Mouse (Mus musculus) adrenal gland, postnatal 14 days (tissue): ENCODE results near the gene Wdr81. TPM values are rescaled to one million over a fixed set of nuclear protein-coding genes. Genes with fewer than 3 reads are reported as not detected.

Source experiments
- DNase-seq: peaks from one replicate; pipeline ENCODE4 v3.0.0; 2021; ENCODE audit warnings: mixed read lengths
- microRNA-seq, 2 experiments: library from miRNA; unstranded; fragments of <30 nt; microRNA quantifications; one replicate each; pipeline ENCODE4 v1.2.0; 2021
- total RNA-seq: library from RNA; stranded (reverse); gene quantifications from 2 replicates; pipeline ENCODE4 v1.2.3, GENCODE M21; 2021

Gene Wdr81
- total RNA-seq, 1 experiment from 2014 or later = 16.5 TPM

DNA sequence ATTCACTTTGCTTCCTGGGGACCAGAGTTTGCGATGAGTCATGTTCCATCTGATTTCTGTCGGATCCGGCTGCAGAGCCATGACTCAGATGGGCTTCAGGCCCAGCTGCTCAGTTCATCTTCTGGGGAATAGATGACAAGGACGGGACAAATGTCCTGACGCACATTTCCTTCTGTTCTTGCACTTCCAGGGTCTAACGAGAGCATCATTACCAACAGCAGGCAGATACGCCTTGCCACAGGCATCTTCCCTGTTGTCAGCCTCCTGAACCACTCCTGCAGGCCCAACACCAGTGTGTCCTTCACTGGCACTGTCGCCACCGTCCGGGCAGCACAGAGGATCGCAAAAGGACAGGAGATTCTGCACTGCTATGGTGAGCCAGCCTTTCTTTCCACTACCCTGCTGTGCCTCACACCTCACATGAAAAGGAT lies 55.1 kb downstream of the Wdr81 start:
- DNase-seq = peak; percentile 78

- DNase-seq = no peak
Measured at GRCm38 (mm10) chr11:75397452-75397851, 57.1 kb downstream of the Wdr81 start.

DNA sequence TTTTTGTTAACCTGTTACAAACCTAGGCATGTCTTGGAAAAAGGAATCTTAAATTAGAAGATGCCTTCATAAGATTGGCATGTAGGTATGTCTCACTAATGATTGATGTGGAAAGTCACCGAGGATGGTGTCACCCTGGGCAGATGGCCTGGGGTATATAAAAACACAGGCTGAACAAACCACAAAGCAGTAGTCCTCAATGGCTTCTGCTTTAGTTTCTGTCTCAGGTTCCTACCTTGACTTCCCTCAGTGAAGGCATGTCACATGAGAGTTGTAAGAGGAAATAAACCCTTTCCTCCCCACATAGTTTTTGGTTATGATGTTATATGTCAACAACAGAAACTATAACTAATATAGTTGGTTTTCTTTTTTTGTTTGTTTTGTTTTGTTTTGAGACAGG lies 58.9 kb downstream of the Wdr81 start:
- DNase-seq = no peak

Small RNA genes within 50 kb of the gene (microRNA-seq; reads per million reads assigned to microRNA genes)
- 9,044 to 50,218 reads per million in 2 experiments for gene Mir22

Other genes with a start within 250 kb of the Wdr81 start
- gene Rpa1, start 106.4 kb downstream of the Wdr81 start, total RNA-seq = 58.2 and 59.3 TPM in 2 replicates
- 8.3 and 10.3 TPM in 2 replicates for gene Smyd4, start 106.3 kb downstream of the Wdr81 start, total RNA-seq
- gene Serpinf1, start 32.0 kb downstream of the Wdr81 start, total RNA-seq = 54.0 and 116 TPM in 2 replicates
- 6.8 and 123 TPM in 2 replicates for gene Serpinf2, start 15.1 kb downstream of the Wdr81 start, total RNA-seq
- 13.9 and 24.7 TPM in 2 replicates for gene Tlcd2, start 7.0 kb upstream of the Wdr81 start, total RNA-seq
- 127 and 135 TPM in 2 replicates for gene Prpf8, start 32.1 kb upstream of the Wdr81 start, total RNA-seq
- 14.3 and 15.9 TPM in 2 replicates for gene Rilp, start 55.4 kb upstream of the Wdr81 start, total RNA-seq
- 12.7 and 14.6 TPM in 2 replicates for gene Scarf1, start 58.8 kb upstream of the Wdr81 start, total RNA-seq
- gene Slc43a2, start 77.0 kb upstream of the Wdr81 start, total RNA-seq = 22.4 and 29.2 TPM in 2 replicates
- gene Pitpna, start 133.4 kb upstream of the Wdr81 start, total RNA-seq = 150 and 164 TPM in 2 replicates
- gene Inpp5k, start 176.3 kb upstream of the Wdr81 start, total RNA-seq = 32.3 and 41.8 TPM in 2 replicates
- 148 and 155 TPM in 2 replicates for gene Myo1c, start 195.8 kb upstream of the Wdr81 start, total RNA-seq
- 100 and 101 TPM in 2 replicates for gene Crk, start 224.5 kb upstream of the Wdr81 start, total RNA-seq